Mouse (Mus musculus) kidney, postnatal 0 days (tissue): Measurements from ENCODE around the gene Polr3f. TPM values are rescaled to one million over a fixed set of nuclear protein-coding genes. Genes with fewer than 3 reads are reported as not detected.
A peak's percentile ranks its signal among the peaks of the same experiment; 100 is the strongest.

ENCODE experiments used
- ATAC-seq: fragments of 200-750 bp; cut with Nextera tagmentation; replicated peaks from 2 replicates; pipeline ENCODE4 v1.8.0; 2017; ENCODE audit warnings: low read depth, moderate number of reproducible peaks, moderate TSS enrichment, moderate library complexity; ENCODE audit not compliant: low FRiP score
- DNase-seq: peaks from one replicate; pipeline ENCODE4 v3.0.0-alpha.2; 2016; ENCODE audit warnings: low spot score
- H3K27ac ChIP-seq: fragments of 300-500 bp; sonication (generic); 2 replicates; pipeline ENCODE4 v1.5.1; 2014; ENCODE audit warnings: mild to moderate bottlenecking
- H3K27me3 ChIP-seq: fragments of 300-500 bp; sonication (generic); 2 replicates; pipeline ENCODE4 v1.6.1; 2014; ENCODE audit warnings: low read length, mixed read lengths; ENCODE audit not compliant: insufficient read depth
- H3K36me3 ChIP-seq: fragments of 300-500 bp; sonication (generic); 2 replicates; pipeline ENCODE4 v1.6.1; 2014; ENCODE audit warnings: low read length, mixed read lengths; ENCODE audit not compliant: insufficient read depth
- H3K4me1 ChIP-seq: fragments of 300-500 bp; sonication (generic); replicated peaks from 2 replicates; pipeline ENCODE4 v1.6.1; 2014; ENCODE audit warnings: antibody characterized with exemption, low read length, mixed read lengths; ENCODE audit not compliant: insufficient read depth
- H3K4me2 ChIP-seq: fragments of 300-500 bp; sonication (generic); 2 replicates; pipeline ENCODE4 v1.6.1; 2014; ENCODE audit warnings: mild to moderate bottlenecking, low read length, moderate library complexity, mixed read lengths
- H3K4me3 ChIP-seq: fragments of 300-500 bp; sonication (generic); replicated peaks from 2 replicates; pipeline ENCODE4 v1.5.1; 2014; ENCODE audit warnings: low read depth, low read length
- H3K9ac ChIP-seq: fragments of 300-500 bp; sonication (generic); 2 replicates; pipeline ENCODE4 v1.6.1; 2014; ENCODE audit warnings: low read depth, low read length
- H3K9me3 ChIP-seq: fragments of 300-500 bp; sonication (generic); replicated peaks from 2 replicates; pipeline ENCODE4 v1.6.1; 2016; ENCODE audit warnings: low read length, inconsistent platforms, mixed read lengths
- CTCF ChIP-seq: IDR thresholded peaks from 2 replicates; pipeline ENCODE4 v1.5.1; 2016; ENCODE audit warnings: antibody characterized with exemption, low read depth, mild to moderate bottlenecking, moderate library complexity
- WGBS: fragments of 180-500 bp; shearing (Covaris S2); extraction: QIAGEN DNeasy Blood & Tissue Kit; methylation state at CpG from one replicate; pipeline ENCODE4 v1.1.7; 2014; 5-methylcytosine and 5-hydroxymethylcytosine counted together
- polyA plus RNA-seq: library from polyadenylated mRNA; unstranded; fragments of >200 nt; fragmentation: Nextera tagmentation; extraction: Ambion mirVana; gene quantifications from 2 replicates; pipeline ENCODE4 v1.2.1, GENCODE M21; 2015

The Polr3f gene
- polyA plus RNA-seq, 1 experiment from 2014 or later = 18.9 TPM

GRCm38 (mm10) chr2:144543670-144544069, 16.2 kb downstream of the Polr3f start:
- Histone ChIP-seq H3K9ac (no peak overlapping the region), H3K27me3 (no peaks in the 10 kb centered on the region), H3K4me1 (0 out of 2 replicates have a peak, but pooled peaks cover 9% of the 10 kb centered on the region), H3K27ac (peak overlapping the region; percentile 70; the same call in 1 of the 2 replicates), H3K4me2 (no peak overlapping the region), H3K36me3 (peaks cover 34% of the 10 kb centered on the region), H3K4me3 (no peak overlapping the region), H3K9me3 (no peaks in the 10 kb centered on the region)
- DNase-seq (no peak), ATAC-seq (no peak)
- WGBS = 83% methylated on average over 6 of the region's 6 CpGs
- no peak for TF ChIP-seq CTCF

GRCm38 (mm10) chr2:144544630-144545029, 17.1 kb downstream of the Polr3f start:
- Histone ChIP-seq H3K4me1 (0 out of 2 replicates have a peak, but pooled peaks cover 9% of the 10 kb centered on the region), H3K4me3 (no peak overlapping the region), H3K27ac (peak overlapping the region; percentile 70), H3K9me3 (no peaks in the 10 kb centered on the region), H3K36me3 (peaks cover 25% of the 10 kb centered on the region; the same call in 1 of the 2 replicates), H3K4me2 (no peak overlapping the region), H3K9ac (no peak overlapping the region), H3K27me3 (no peaks in the 10 kb centered on the region)
- ATAC-seq = peak; percentile 76
- DNase-seq = peak; percentile 45
- TF ChIP-seq CTCF = peak; percentile 17; the same call in 1 of the 2 replicates
- WGBS = 48% methylated on average over 6 of the region's 6 CpGs

DNA sequence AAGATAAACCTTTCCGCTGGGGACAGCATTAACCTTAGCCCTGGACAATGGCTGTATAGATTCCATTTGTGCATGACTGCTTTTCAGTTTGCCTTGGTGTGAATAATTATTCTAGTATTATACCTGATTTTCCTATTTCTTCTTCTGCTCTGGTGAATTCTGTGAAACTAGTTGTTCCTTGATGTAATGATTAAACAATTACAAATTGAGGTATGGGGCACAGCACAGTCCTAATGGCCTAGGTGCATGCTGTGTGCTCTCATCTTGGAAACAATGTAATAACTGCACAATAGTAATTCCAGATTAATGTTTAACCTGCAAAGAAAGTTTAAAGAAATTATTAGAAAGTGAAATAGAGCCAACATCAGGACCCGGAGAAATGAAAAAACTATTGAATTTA, 17.5 kb downstream of the Polr3f start:
- peak overlapping the region; percentile 82 for H3K27ac ChIP-seq
- TF ChIP-seq CTCF = no peak
- ATAC-seq = peak; percentile 71
- H3K9ac ChIP-seq = no peak overlapping the region
- WGBS = 68% methylated on average over 2 of the region's 2 CpGs
- H3K9me3 ChIP-seq = no peaks in the 10 kb centered on the region
- no peak overlapping the region for H3K4me3 ChIP-seq
- no peaks in the 10 kb centered on the region for H3K27me3 ChIP-seq
- H3K4me1 ChIP-seq = 0 out of 2 replicates have a peak, but pooled peaks cover 9% of the 10 kb centered on the region
- DNase-seq = peak; percentile 27
- H3K36me3 ChIP-seq = peaks cover 20% of the 10 kb centered on the region; the same call in 1 of the 2 replicates
- no peak overlapping the region for H3K4me2 ChIP-seq

DNA sequence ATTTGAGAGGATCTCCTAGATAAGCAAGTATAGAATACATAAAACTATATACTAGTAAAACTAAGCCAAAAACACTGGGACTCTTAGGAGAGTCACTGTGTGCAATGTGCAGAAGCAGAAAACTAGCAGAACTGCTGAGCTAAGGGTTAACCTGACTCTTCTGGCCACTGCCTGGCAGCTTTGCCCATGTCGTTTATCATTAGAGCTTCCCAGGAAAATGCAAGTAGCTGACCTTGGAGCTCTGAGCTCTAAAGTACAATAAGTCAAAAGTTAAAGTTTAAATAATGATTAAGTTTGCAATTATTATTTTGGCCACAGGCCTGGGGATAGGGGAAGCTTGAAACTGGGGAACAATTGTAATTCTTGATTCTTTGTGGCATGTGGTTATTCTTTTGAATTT, 18.0 kb downstream of the Polr3f start:
- Histone ChIP-seq H3K36me3 (peaks cover 20% of the 10 kb centered on the region; the same call in 1 of the 2 replicates), H3K27me3 (no peaks in the 10 kb centered on the region), H3K4me2 (no peak overlapping the region), H3K27ac (peak overlapping the region; percentile 82), H3K9me3 (no peaks in the 10 kb centered on the region), H3K9ac (no peak overlapping the region), H3K4me1 (0 out of 2 replicates have a peak, but pooled peaks cover 9% of the 10 kb centered on the region), H3K4me3 (no peak overlapping the region)
- WGBS = 18% methylated on average over 1 of the region's 1 CpGs
- ATAC-seq = peak; percentile 35; the same call in 1 of the 2 replicates
- no peak for TF ChIP-seq CTCF
- DNase-seq = peak; percentile 10

- DNase-seq = no peak
- TF ChIP-seq CTCF = no peak
- H3K27me3 ChIP-seq = no peaks in the 10 kb centered on the region
- no peak overlapping the region for H3K4me3 ChIP-seq
- H3K4me2 ChIP-seq = no peak overlapping the region
- no peak for ATAC-seq
- no peaks in the 10 kb centered on the region for H3K9me3 ChIP-seq
- WGBS = 55% methylated on average over 4 of the region's 4 CpGs
- H3K9ac ChIP-seq = no peak overlapping the region
- H3K4me1 ChIP-seq = 0 out of 2 replicates have a peak, but pooled peaks cover 9% of the 10 kb centered on the region
- H3K27ac ChIP-seq = 0 out of 2 replicates have a peak overlapping the region, but pooled peaks have one; percentile 65
- peaks cover 19% of the 10 kb centered on the region; the same call in 1 of the 2 replicates for H3K36me3 ChIP-seq
Observed at GRCm38 (mm10) chr2:144547559-144547958, 20.0 kb downstream of the Polr3f start.

DNA sequence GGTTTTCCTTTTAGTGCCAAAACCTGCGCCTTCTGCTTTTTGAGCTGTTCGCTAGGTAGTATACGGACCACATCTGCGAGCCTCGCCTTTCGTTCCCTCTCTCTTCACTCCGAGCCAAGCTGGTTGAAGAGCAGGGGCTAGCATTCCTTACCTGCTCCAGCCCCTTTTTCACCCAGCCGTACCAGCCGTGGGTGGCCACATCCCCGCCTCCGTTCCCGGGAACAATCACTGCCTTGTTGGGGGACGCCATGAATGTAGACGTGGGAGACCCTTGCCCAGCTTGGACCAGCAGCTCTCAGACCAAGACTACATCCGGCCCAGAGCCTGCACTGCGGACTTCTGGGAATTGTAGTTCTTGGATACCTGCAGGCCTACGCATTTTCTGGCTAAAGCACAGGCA, 23.0 kb downstream of the Polr3f start, which contains the start of gene Rbbp9:
Gene Rbbp9 (minus strand): TSS at position 341 of the 400 bp plus-strand sequence.
- Histone ChIP-seq H3K27ac (peak within 1 kb of the TSS; percentile 43), H3K27me3 (no peaks in the 10 kb centered on the region), H3K9ac (peak within 1 kb of the TSS; percentile 61), H3K4me2 (peak within 1 kb of the TSS; percentile 53), H3K4me3 (peak within 1 kb of the TSS; percentile 70), H3K36me3 (0 out of 2 replicates have a peak, but pooled peaks cover 5% of the 10 kb centered on the region), H3K9me3 (no peaks in the 10 kb centered on the region), H3K4me1 (0 out of 2 replicates have a peak, but pooled peaks cover 4% of the 10 kb centered on the region)
- under 1% methylated on average over 17 of the region's 17 CpGs for WGBS
- TF ChIP-seq CTCF = no peak
- DNase-seq = peak; percentile 89
- peak; percentile 88 for ATAC-seq
